Mouse (Mus musculus): Measurements from ENCODE around the gene Ppfibp1.
"Not testable (repeated sequence)": the region's sequence is repeated elsewhere in the genome, so short reads cannot be mapped to it uniquely, and the experiment has no call there.

The Ppfibp1 gene

GRCm38 (mm10) chr6:146887958-146888659, at the start of gene Ppfibp1:
TSS of gene Ppfibp1 (plus strand) at chr6:146888487.
- peak; percentile 87 for DNase-seq

GRCm38 (mm10) chr6:146838863-146839262, 49.4 kb upstream of the Ppfibp1 start:
- no peak for DNase-seq

GRCm38 (mm10) chr6:146844867-146845266, 43.4 kb upstream of the Ppfibp1 start:
- DNase-seq, result no peak

- DNase-seq, result no peak
Observed at GRCm38 (mm10) chr6:146845347-146845746, 42.9 kb upstream of the Ppfibp1 start.

- no peak for DNase-seq
Observed at GRCm38 (mm10) chr6:146845961-146846750, 42.1 kb upstream of the Ppfibp1 start.

GRCm38 (mm10) chr6:146847402-146847801, 40.9 kb upstream of the Ppfibp1 start:
- no peak for DNase-seq

GRCm38 (mm10) chr6:146848281-146848680, 40.0 kb upstream of the Ppfibp1 start:
- no peak for DNase-seq

- DNase-seq, result no peak
Observed at GRCm38 (mm10) chr6:146850050-146850449, 38.2 kb upstream of the Ppfibp1 start, which contains the start of gene Smco2. TSS of gene Smco2 (plus strand) at chr6:146850104.

- no peak for DNase-seq
Observed at GRCm38 (mm10) chr6:146851916-146852315, 36.4 kb upstream of the Ppfibp1 start.

GRCm38 (mm10) chr6:146852739-146853138, 35.5 kb upstream of the Ppfibp1 start:
- DNase-seq, result no peak

GRCm38 (mm10) chr6:146855185-146855584, 33.1 kb upstream of the Ppfibp1 start:
- no peak for DNase-seq

GRCm38 (mm10) chr6:146857386-146857785, 30.9 kb upstream of the Ppfibp1 start:
- DNase-seq, result no peak

- DNase-seq, result no peak
Observed at GRCm38 (mm10) chr6:146863154-146863553, 25.1 kb upstream of the Ppfibp1 start.

- DNase-seq, result not testable (repeated sequence)
Observed at GRCm38 (mm10) chr6:146864370-146864769, 23.9 kb upstream of the Ppfibp1 start.

- DNase-seq, result no peak
Observed at GRCm38 (mm10) chr6:146865701-146866100, 22.6 kb upstream of the Ppfibp1 start.

GRCm38 (mm10) chr6:146871975-146872374, 16.3 kb upstream of the Ppfibp1 start:
- no peak for DNase-seq

- DNase-seq, result no peak
Observed at GRCm38 (mm10) chr6:146874415-146874814, 13.9 kb upstream of the Ppfibp1 start.

GRCm38 (mm10) chr6:146876820-146877219, 11.5 kb upstream of the Ppfibp1 start:
- no peak for DNase-seq

- DNase-seq, result no peak
Observed at GRCm38 (mm10) chr6:146877425-146878045, 10.8 kb upstream of the Ppfibp1 start.

- no peak for DNase-seq
Observed at GRCm38 (mm10) chr6:146878926-146879325, 9.4 kb upstream of the Ppfibp1 start.

- no peak for DNase-seq
Observed at GRCm38 (mm10) chr6:146879856-146880255, 8.4 kb upstream of the Ppfibp1 start.

GRCm38 (mm10) chr6:146880296-146880695, 8.0 kb upstream of the Ppfibp1 start:
- DNase-seq, result no peak

GRCm38 (mm10) chr6:146881896-146882770, 6.2 kb upstream of the Ppfibp1 start:
- no peak for DNase-seq

All from cerebellum, adult 8-10 months (tissue).